Mouse (Mus musculus): ENCODE data around the gene Nlrp4c. TPM values are rescaled to one million over a fixed set of nuclear protein-coding genes. Genes with fewer than 3 reads are reported as not detected.
"Not testable (repeated sequence)": the region's sequence is repeated elsewhere in the genome, so short reads cannot be mapped to it uniquely, and the experiment has no call there.

The Nlrp4c gene
- not detected for total RNA-seq (2021)
- long read RNA-seq, experiment 1 = 0 reads
- long read RNA-seq, experiment 2 = 0 reads

DNA sequence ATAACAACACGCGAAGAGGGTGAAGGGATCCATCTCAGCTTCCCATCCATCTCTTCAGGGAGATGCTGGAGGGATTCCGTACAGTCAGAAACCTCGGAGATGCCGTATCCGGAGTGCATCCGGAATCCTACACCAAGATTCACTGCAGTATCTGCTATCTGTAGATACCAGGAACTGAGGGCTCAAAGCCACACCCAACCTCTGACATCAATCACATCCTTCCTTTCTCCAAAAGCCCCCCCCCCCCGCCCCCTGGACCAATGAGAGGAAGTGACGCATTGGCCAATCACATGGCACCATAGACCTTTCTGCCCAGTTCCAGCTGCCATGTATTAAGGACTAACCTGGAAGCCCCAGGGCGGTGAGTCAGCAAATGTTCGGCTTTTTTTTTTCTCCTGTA lies at the start of gene Nlrp4c:
Gene Nlrp4c (plus strand): TSS at position 301 of the 400 bp plus-strand sequence.
- DNase-seq = no peak

DNA sequence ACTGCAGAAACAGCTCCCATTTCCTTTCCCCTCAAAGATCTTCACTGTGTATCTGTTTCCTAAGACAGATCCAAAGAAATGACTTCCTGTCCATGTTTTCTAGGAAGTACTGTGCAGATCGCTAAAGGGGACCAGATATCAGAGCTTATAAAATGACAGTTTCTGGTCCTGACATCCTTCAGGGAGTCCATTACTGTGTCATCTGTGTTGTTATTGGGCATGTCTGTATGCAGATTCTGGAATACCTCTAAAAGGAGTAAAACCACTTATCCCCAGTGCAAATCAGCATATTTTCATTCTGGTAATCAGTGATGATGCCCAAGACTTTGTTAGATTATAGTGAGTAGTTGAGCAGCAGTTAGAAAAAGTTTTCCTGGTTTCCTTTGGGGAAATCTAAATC lies 34.1 kb upstream of the Nlrp4c start, which contains the start of gene Vmn1r65:
Gene Vmn1r65 (minus strand): TSS at position 101 of the 400 bp plus-strand sequence.
- no peak for DNase-seq

DNA sequence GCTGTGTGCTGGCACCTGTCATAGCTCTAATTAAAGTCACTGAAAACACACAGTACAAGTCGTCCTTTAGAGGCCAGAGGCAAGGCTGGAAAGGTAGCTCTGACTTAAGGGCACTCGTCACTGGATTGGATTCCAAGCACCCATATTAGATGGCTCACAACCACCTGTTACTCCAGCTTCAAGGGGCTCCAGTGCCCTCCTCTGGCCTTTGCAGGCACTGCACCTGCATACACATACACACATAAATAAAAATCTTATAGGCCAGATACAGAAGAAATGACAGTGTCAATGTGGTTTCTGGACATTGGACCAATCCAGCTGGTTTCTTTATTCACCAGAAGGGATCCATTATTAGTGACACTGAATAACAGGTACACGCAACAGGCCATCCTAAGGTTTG lies 74.5 kb downstream of the Nlrp4c start:
- DNase-seq = no peak

DNA sequence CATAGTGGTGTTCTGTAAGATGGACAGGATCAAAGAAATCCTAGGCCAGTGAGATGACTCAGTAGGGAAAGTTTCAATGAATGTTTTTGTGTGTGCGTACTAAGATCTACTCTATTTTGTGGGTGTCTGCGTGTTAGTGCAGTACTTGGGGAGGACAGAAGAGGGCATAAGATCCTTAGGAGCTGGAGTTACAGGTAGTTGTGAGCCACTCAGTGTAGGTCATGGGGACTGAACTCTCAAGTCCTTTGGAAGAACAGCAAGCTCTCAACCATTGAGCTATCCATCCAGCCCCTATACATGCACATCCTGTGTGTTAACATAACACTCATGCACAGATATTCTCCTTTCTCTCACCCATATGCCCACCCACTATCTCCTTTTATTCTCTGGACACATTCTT lies 75.1 kb downstream of the Nlrp4c start:
- peak in 1 of 2 experiments; percentile 20 for DNase-seq

DNA sequence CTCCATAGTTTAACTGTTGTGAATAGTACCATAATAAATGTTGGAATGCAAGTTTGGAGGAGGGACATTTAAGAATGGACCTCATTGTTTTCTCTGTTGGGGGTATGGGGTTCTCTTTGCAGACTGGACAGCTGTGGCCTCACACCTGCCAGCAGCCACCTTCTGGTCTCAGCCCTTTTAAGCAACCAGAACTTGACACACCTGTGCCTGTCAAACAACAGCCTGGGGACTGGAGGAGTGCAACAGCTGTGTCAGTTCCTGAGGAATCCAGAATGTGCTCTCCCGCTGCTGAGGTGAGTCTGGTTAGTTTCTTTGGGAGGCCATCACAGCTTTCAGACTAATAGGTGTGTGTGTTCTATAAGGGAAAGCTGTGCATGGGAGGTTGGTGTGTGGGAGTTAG lies 76.2 kb downstream of the Nlrp4c start:
- not testable (repeated sequence) for DNase-seq

DNA sequence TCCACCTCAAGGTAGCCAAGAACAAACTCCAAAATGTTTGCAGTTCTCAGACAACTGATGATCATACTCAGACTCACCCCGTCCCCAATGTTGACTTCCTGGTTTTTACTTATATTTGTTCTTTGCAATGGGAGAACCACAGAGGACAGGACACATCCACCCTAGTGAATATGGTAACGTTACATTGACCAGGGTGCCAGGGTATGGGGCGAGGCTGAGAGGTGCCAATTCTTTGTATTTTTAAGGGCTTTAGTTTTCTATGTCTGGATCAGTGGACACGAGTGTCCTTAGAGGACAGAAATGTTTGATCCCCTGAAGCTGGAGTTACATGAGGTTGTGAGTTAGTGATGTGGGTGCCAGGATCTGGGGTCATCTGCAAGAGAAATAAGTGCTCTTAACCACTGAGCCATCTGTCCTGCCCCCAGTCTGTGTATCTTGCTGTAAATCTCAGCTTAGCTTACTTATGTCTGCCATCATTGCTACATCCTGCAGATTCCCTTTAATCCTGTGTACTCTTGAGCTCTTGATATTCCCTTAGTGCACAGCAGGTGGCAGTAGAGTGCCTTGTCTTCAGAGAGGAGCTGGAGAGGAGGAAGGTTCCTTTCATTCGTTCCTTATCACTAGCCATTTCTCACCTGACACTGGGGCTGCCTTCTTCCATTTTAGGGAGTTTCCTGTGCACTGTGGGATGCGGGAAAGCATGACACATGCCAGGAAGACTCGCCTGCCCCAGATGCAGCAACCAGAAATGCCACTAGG lies 81.9 kb downstream of the Nlrp4c start:
- peak; percentile 77 to 83 for DNase-seq

DNA sequence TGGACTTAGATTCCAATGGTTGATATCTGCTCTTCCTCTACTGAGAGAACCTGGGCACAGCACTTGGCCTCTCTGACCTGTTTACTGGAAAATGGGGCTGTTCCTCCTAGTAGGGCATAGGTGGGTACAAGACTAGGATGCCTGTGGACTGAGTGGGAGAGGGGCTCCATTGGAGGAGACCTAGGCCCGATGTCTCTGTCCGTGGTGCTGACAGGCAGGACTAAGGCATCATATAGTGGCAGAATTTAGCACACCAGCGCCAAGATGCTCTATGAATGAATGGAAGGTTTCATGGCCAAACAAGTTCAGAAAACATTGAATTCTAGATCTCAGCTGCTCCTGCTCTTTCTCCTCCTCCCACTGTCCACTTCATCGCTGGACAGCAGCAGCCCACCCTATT lies 85.4 kb downstream of the Nlrp4c start:
- DNase-seq = no peak

DNA sequence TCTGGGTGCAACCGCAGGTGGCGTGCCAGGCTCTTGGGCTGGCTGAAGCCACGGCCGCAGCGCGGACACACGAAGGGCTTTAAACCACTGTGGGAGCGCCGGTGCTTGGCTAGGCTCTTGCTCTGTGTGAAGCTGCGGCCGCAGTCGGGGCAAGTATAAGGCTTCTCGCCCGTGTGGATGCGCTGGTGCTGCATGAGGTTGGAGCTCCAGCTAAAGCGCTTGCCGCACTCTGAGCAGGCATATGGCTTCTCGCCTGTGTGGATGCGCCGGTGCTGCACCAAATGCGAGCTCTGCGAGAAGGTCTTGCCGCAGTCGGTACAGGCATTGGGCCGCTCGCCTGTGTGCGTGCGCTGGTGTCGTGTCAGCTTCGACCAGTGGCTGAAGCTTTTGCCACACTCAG lies 87.7 kb downstream of the Nlrp4c start:
- DNase-seq = no peak

DNA sequence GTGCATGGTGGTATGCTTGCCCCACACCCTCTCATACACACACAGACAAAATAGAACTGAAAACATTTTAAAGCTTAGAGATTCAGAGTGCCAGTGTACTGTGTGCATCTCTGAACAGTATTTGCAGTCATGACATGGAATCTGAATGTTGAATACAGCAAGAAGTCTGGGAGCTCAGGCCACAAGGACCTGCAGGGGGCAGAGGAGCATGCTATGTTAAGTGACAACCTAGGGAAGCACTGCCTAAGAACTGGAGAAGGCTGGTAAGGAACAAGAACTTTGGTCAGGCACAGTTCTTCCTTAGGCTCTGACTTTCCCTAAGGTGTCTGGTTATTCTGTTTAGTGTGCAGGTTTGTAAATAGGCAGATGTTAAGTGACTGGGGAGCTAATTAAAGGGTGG lies 91.5 kb downstream of the Nlrp4c start:
- DNase-seq = peak in 1 of 2 experiments; percentile 40

DNA sequence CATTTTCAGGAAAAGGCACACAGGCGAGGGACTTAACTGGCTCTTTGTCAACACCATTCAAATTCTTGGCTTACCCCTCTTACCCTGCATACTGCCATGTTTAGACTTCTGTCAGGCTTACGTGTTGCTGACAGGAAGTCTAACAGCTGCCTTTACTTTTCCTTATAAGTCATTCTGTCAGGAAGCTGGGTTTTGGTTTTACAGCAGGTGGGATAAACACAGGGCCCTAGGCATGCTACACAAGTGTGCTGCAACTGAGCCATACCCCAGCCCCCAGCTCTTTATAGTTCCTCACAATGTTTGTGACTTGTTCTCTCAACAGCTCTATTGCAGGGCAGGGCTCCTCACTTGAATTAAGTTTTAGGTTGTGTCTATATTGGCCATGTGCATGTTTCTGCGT lies 94.3 kb downstream of the Nlrp4c start:
- DNase-seq = no peak

DNA sequence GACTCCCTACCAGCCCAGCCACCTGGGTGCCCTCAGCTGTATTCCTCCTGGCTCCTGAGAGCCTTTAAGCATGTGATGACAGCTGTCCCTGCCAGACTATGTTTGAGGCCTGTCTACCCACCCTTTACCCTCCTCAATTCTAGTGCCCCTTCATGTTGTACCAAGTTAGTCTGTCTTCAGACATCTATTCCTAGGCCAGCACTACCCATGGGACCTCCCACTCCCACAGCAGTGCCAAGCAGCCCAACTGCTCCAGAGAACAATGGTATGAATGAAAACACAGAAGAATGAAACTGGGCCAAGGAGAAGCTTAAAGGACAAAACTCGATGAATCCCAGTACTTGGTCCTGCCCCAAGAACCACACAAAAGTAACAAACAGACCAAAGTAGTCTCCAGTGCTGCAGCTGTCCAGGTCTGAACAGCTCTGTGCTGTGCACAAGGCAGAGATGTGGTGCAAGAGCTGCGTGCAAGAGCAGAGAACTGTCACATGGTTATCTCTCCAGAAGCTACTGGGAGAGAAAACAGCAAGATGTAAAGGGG lies 99.1 kb downstream of the Nlrp4c start:
- no peak for DNase-seq

DNA sequence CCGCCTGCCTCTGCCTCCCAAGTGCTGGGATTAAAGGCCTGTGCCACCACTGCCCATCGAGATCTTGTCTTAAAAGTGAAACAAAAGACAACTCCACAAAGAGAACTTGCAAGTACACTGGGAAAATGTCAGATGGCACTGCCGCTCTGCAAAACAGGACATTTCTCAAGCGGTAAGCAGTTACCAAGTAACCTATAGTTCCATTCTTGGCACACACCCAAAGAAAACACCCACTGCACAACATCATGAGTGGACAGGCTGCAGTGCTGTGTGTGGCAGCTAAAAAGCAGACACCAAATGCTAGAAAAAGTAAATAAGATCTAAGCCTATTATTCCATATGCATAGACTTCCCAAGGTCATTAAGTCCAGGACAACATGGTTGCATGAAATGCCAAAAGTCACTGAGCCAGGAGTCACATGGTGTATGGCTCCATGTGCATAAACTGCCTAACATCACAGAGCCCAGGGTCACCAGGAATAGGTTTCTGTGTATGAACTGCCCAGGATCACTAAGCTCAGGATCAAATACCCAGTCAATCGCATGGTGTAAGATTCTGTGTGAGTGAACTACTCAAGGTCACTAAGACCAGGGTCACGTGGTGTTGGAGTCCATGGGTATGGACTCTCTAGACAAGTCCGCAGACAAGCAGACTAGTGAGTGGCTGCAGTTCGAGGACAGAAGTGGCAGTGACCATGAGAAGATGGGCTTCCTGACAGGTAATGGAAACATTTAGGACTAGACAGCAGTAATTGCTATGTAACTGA lies 100.6 kb downstream of the Nlrp4c start:
- DNase-seq = no peak

DNA sequence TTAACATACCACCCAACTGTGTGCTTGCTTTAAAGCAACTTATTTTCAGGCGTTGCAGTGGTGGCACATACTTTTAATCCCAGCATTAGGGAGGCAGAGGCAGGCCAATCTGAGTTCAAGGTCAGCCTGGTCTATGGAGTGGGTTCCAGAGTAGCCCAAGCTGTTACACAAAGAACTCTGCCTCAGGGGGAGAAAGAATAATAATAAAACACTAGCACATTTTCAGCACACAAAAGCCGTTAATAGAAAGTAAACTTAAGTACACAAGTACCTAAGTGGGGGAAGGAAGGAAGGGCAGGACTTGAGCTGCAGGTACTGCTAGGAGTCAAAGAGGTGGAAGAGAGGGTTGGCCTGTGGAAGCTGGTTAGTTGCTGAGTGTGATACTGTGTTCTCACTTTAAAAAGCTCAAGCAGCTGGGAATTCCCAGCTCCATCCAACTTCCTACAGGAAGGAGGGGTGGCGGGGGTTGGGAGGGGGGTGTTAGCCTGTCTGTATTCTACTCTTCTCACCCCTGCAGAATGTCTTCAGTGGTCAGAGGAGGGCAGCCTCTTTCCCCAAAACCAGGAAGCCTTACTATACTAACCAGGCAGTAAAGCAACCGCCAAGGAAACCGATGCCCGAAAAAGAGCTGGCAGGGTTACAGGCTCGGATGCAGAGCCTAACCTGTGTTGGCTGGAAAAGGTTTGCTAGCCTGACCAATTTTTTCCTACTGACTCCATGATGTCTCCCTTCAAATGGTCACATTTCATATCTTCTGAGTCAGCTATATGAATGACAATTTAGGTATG lies 101.4 kb downstream of the Nlrp4c start:
- DNase-seq = no peak

DNA sequence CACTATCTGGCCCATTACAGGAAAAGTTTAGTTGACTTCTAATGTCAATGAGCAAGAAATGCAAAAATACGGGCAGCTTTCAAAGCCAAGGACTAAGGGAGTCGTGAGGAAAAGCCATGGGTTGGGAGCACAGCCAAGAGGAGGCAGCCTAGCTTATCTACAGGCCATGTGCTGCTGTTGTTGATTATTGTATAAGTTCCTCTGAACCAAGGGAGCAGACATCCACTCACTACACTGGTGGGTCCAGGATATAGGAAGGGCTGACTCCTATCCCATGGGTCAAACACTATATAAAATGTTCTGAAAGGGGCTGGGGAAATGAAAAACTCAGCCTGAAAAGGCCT lies 102.0 kb downstream of the Nlrp4c start:
- peak; percentile 72 to 76 for DNase-seq

DNA sequence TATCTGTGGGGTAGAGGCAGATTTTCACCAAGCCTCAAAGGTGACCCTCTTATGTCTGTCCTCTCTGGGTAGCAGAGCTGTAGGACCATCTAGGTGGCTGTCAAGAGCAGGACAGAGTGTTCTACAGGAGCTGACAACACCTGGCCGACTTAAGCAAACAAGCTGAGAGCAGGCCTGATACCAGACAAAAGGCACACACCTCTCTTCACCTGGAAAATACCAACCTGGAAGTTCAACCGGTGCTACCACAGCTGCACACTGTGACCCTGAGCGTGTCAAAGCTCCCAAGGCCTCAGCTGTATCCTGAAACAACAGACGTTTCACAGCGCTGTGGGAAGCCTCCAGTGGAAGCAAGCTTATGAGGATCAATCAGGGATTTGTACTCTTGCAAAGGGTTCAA lies 102.7 kb downstream of the Nlrp4c start:
- peak; percentile 42 to 51 for DNase-seq

DNA sequence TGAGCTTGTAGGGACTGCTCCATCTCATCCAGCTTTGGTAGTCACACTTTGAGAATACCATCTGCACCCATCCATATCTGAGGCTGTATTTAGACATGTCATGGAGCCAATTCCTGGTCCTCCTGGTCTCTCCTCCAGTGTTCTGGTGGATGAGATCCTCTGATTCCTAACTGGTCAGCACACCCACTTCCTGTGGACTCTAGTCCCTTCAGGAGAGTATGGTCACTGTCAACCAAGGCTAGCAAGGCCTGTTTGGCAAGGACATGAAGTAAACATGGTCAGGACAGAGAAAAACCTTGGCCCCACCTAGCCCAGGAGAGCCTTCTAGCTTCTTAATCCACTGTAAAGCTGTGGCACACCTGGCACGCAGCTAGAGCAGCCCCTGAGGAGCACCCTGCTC lies 106.3 kb downstream of the Nlrp4c start:
- no peak for DNase-seq

DNA sequence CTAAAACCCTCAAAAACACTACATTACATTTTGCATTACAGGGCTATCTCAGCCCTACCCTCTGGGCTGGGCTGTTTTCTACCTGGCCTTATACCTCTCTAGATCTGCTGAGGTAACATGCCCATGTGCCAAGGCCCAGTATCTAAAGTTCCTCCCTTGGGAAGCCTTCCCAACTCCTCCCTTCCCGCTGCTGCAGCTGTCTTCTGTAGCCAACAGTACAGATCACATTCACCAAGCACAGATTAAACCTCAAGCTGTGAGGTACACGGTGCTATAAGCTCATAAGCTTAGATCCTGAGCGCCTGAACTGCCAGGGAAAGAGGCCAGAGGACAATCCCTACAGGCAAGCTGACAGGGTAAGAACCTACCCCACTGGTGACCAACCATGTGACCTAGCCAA lies 107.1 kb downstream of the Nlrp4c start:
- no peak for DNase-seq

DNA sequence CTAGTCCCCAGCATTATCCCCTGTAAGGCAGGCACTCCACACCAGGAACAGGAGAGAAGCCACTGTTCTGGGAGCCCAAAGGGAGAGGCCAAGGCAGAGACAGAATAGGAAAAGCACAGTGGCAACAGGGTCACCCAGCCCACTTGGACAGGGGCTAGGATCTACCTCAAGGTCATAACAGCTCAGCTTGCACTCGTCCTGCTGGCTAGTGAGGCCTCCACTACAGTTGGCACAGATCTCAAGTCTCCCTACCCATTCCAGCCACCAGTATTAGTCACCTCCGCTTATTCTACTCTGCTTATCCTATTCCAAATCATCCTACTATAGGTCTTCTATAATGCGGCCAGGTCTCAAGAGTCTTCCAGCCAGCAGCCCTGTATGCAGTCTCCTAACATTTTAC lies 108.2 kb downstream of the Nlrp4c start:
- DNase-seq = peak; percentile 58 to 63

DNA sequence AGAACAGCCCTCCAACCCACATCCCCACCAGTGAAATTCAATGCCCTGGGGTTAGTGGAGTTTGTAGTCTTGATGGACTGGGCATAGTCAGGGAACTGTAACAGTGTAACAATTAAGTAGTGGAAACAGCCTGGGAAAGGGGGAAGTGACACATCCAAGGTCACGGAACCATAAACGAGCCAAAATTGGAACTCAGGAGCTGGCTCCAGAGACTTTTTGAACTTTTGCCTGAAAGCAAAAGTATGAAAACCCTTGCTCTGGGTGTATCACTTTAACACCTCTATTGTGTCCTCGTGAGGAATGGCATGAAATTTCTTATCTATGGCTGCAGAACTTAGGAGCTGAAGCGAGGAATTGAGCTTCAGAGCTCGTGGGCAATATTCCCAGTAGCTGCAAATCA lies 109.2 kb downstream of the Nlrp4c start:
- peak; percentile 36 to 50 for DNase-seq

Data from adrenal gland, postnatal 36 days (tissue).